Mouse (Mus musculus) MEL (cell line): ENCODE measurements at regions not wholly inside any gene's neighbourhood (a gene's known extent, or its start where the extent isn't known, plus 50 kb on each side); places are given as distances from the start of the nearest gene placed in this dataset.

ENCODE experiments used
- DNase-seq: peaks from one replicate; pipeline ENCODE4 v3.0.0; 2011; ENCODE audit warnings: low read depth, low spot score
- H3K27ac ChIP-seq: 2 replicates; pipeline ENCODE4 v1.5.1; 2012; ENCODE audit warnings: low read depth, mild to moderate bottlenecking, control low read depth, low read length, moderate library complexity; ENCODE audit not compliant: control insufficient read depth
- H3K27me3 ChIP-seq, 2 experiments: fragments of 150-350 bp in 1 of 2; sonication (generic) in 1 of 2; 2 replicates each; pipeline ENCODE4 v1.6.1; 2012; ENCODE audit warnings: low read length in 2 of 2, mild to moderate bottlenecking in 2 of 2, improper control_type of control experiment in 1 of 2, moderate library complexity in 1 of 2; ENCODE audit not compliant: insufficient read depth in 2 of 2, control insufficient read depth in 1 of 2
- H3K36me3 ChIP-seq, 2 experiments: 2 replicates each; pipeline ENCODE4 v1.6.1; 2012 to 2014; ENCODE audit warnings: low read length in 2 of 2, improper control_type of control experiment in 1 of 2, inconsistent platforms in 1 of 2, mild to moderate bottlenecking in 1 of 2; ENCODE audit not compliant: insufficient read depth in 2 of 2, control insufficient read depth in 1 of 2
- H3K4me1 ChIP-seq, 2 experiments: fragments of 150-350 bp in 1 of 2; sonication (generic) in 1 of 2; 2 replicates each; pipeline ENCODE4 v1.6.1; 2012; ENCODE audit warnings: low read length in 2 of 2, improper control_type of control experiment in 1 of 2, mild to moderate bottlenecking in 1 of 2; ENCODE audit not compliant: insufficient read depth in 2 of 2, control insufficient read depth in 1 of 2
- H3K4me3 ChIP-seq, 2 experiments: fragments of 150-350 bp in 1 of 2; sonication (generic) in 1 of 2; 2 replicates each; pipeline ENCODE4 v1.5.1; 2012; ENCODE audit warnings: low read depth in 2 of 2, low read length in 2 of 2, mild to moderate bottlenecking in 2 of 2, moderate library complexity in 2 of 2, control low read depth in 1 of 2, improper control_type of control experiment in 1 of 2; ENCODE audit not compliant: control insufficient read depth in 1 of 2, insufficient read depth in 1 of 2
- H3K79me2 ChIP-seq: 2 replicates; pipeline ENCODE4 v1.6.1; 2012; ENCODE audit warnings: mild to moderate bottlenecking, low read length, moderate library complexity; ENCODE audit not compliant: control insufficient read depth, poor library complexity, insufficient read depth
- H3K9ac ChIP-seq: 2 replicates; pipeline ENCODE4 v1.6.1; 2012; ENCODE audit warnings: low read depth, mild to moderate bottlenecking, control low read depth, low read length, moderate library complexity; ENCODE audit not compliant: control insufficient read depth, poor library complexity, severe bottlenecking
- H3K9me3 ChIP-seq: fragments of 150-350 bp; sonication (generic); replicated peaks from 2 replicates; pipeline ENCODE4 v1.6.1; 2012; ENCODE audit warnings: mild to moderate bottlenecking, low read length, improper control_type of control experiment, moderate library complexity; ENCODE audit not compliant: insufficient read depth
- BHLHE40 ChIP-seq: IDR thresholded peaks from 2 replicates; pipeline ENCODE4 v1.6.1; 2012; ENCODE audit warnings: low read depth, mild to moderate bottlenecking, inconsistent platforms, low read length, improper control_type of control experiment, borderline replicate concordance
- CHD1 ChIP-seq: IDR thresholded peaks from 2 replicates; pipeline ENCODE4 v1.6.1; 2012; ENCODE audit warnings: low read depth, mild to moderate bottlenecking, inconsistent platforms, low read length, improper control_type of control experiment
- CHD2 ChIP-seq: IDR thresholded peaks from 2 replicates; pipeline ENCODE4 v1.6.1; 2011; ENCODE audit warnings: low read length, improper control_type of control experiment
- CTCF ChIP-seq, 3 experiments: IDR thresholded peaks in 2 of 3; conservative IDR thresholded peaks in 1 of 3; 2 replicates each; pipeline ENCODE4 v1.5.1; 2011 to 2012; ENCODE audit warnings: low read length in 3 of 3, low read depth in 2 of 3, mild to moderate bottlenecking in 2 of 3, improper control_type of control experiment in 1 of 3, inconsistent platforms in 1 of 3, mixed read lengths in 1 of 3, moderate library complexity in 1 of 3; ENCODE audit not compliant: control insufficient read depth in 1 of 3, insufficient read depth in 1 of 3, poor library complexity in 1 of 3, severe bottlenecking in 1 of 3
- E2F4 ChIP-seq: IDR thresholded peaks from 2 replicates; pipeline ENCODE4 v1.6.1; 2011; ENCODE audit warnings: low read depth, low read length, improper control_type of control experiment, borderline replicate concordance
- ELF1 ChIP-seq: IDR thresholded peaks from 2 replicates; pipeline ENCODE4 v1.6.1; 2014; ENCODE audit warnings: low read depth, mild to moderate bottlenecking, inconsistent platforms, low read length, improper control_type of control experiment, moderate library complexity
- EP300 ChIP-seq, 2 experiments: IDR thresholded peaks; 2 replicates each; pipeline ENCODE4 v1.6.1; 2011; ENCODE audit warnings: improper control_type of control experiment in 2 of 2, low read length in 2 of 2, low read depth in 1 of 2, mild to moderate bottlenecking in 1 of 2
- ETS1 ChIP-seq: IDR thresholded peaks from 2 replicates; pipeline ENCODE4 v1.6.1; 2012; ENCODE audit warnings: low read depth, mild to moderate bottlenecking, inconsistent platforms, low read length, improper control_type of control experiment, moderate library complexity
- GABPA ChIP-seq: IDR thresholded peaks from 2 replicates; pipeline ENCODE4 v1.6.1; 2012; ENCODE audit warnings: low read depth, mild to moderate bottlenecking, inconsistent platforms, low read length, improper control_type of control experiment, moderate library complexity
- GATA1 ChIP-seq: IDR thresholded peaks from 2 replicates; pipeline ENCODE4 v1.6.1; 2011; ENCODE audit warnings: low read depth, low read length, improper control_type of control experiment
- HCFC1 ChIP-seq: IDR thresholded peaks from 2 replicates; pipeline ENCODE4 v1.6.1; 2012; ENCODE audit warnings: low read depth, mild to moderate bottlenecking, inconsistent platforms, low read length, improper control_type of control experiment, moderate library complexity
- JUND ChIP-seq: IDR thresholded peaks from 2 replicates; pipeline ENCODE4 v1.6.1; 2011; ENCODE audit warnings: low read depth, mild to moderate bottlenecking, improper control_type of control experiment, low read length
- KAT2A ChIP-seq: conservative IDR thresholded peaks from 2 replicates; pipeline ENCODE4 v1.6.1; 2012; ENCODE audit warnings: low read depth, low read length, improper control_type of control experiment, inconsistent platforms
- MAX ChIP-seq: IDR thresholded peaks from 2 replicates; pipeline ENCODE4 v1.6.1; 2011; ENCODE audit warnings: low read length, improper control_type of control experiment
- MAZ ChIP-seq: IDR thresholded peaks from 2 replicates; pipeline ENCODE4 v1.6.1; 2012; ENCODE audit warnings: low read depth, mild to moderate bottlenecking, inconsistent platforms, low read length, improper control_type of control experiment
- MEF2A ChIP-seq: IDR thresholded peaks from 2 replicates; pipeline ENCODE4 v1.6.1; 2014; ENCODE audit warnings: low read depth, mild to moderate bottlenecking, inconsistent platforms, low read length, improper control_type of control experiment; ENCODE audit not compliant: poor library complexity, insufficient replicate concordance, severe bottlenecking; ENCODE audit errors: extremely low read depth
- MXI1 ChIP-seq: IDR thresholded peaks from 2 replicates; pipeline ENCODE4 v1.6.1; 2011; ENCODE audit warnings: mild to moderate bottlenecking, low read depth, low read length, improper control_type of control experiment
- MYB ChIP-seq: IDR thresholded peaks from 2 replicates; pipeline ENCODE4 v1.6.1; 2011; ENCODE audit warnings: mild to moderate bottlenecking, low read depth, low read length, improper control_type of control experiment
- MYC ChIP-seq: IDR thresholded peaks from 2 replicates; pipeline ENCODE4 v1.6.1; 2011; ENCODE audit warnings: low read depth, mild to moderate bottlenecking, low read length, improper control_type of control experiment, moderate library complexity
- NELFE ChIP-seq: IDR thresholded peaks from 2 replicates; pipeline ENCODE4 v1.6.1; 2011; ENCODE audit warnings: low read depth, low read length, improper control_type of control experiment
- NRF1 ChIP-seq: IDR thresholded peaks from 2 replicates; pipeline ENCODE4 v1.6.1; 2014; ENCODE audit warnings: low read depth, mild to moderate bottlenecking, inconsistent platforms, low read length, improper control_type of control experiment, moderate library complexity; ENCODE audit not compliant: poor library complexity, insufficient read depth, severe bottlenecking
- POLR2A ChIP-seq, 2 experiments: IDR thresholded peaks; 2 replicates each; pipeline ENCODE4 v1.6.1; 2011 to 2012; ENCODE audit warnings: low read length in 2 of 2, mild to moderate bottlenecking in 2 of 2, control low read depth in 1 of 2, improper control_type of control experiment in 1 of 2, low read depth in 1 of 2, moderate library complexity in 1 of 2; ENCODE audit not compliant: control insufficient read depth in 1 of 2, insufficient read depth in 1 of 2, poor library complexity in 1 of 2
- POLR2AphosphoS2 ChIP-seq: IDR thresholded peaks from 2 replicates; pipeline ENCODE4 v1.6.1; 2011; ENCODE audit warnings: low read length, improper control_type of control experiment
- POLR2AphosphoS5 ChIP-seq: IDR thresholded peaks from 2 replicates; pipeline ENCODE4 v1.6.1; 2012; ENCODE audit warnings: low read depth, borderline replicate concordance, mild to moderate bottlenecking, inconsistent platforms, low read length, moderate library complexity, mixed read lengths
- RAD21 ChIP-seq: IDR thresholded peaks from 2 replicates; pipeline ENCODE4 v1.6.1; 2011; ENCODE audit warnings: mild to moderate bottlenecking, low read depth, low read length, improper control_type of control experiment
- RCOR1 ChIP-seq: IDR thresholded peaks from 2 replicates; pipeline ENCODE4 v1.6.1; 2012; ENCODE audit warnings: low read depth, mild to moderate bottlenecking, inconsistent platforms, low read length, improper control_type of control experiment
- SIN3A ChIP-seq: IDR thresholded peaks from 2 replicates; pipeline ENCODE4 v1.6.1; 2012; ENCODE audit warnings: low read length, improper control_type of control experiment, inconsistent platforms
- SMC3 ChIP-seq: IDR thresholded peaks from 2 replicates; pipeline ENCODE4 v1.6.1; 2011; ENCODE audit warnings: low read depth, low read length, improper control_type of control experiment
- TAL1 ChIP-seq: IDR thresholded peaks from 2 replicates; pipeline ENCODE4 v1.6.1; 2012; ENCODE audit warnings: mild to moderate bottlenecking, inconsistent platforms, low read length, moderate library complexity, mixed read lengths
- TBP ChIP-seq: IDR thresholded peaks from 2 replicates; pipeline ENCODE4 v1.8.0; 2011; ENCODE audit warnings: low read depth, low read length, improper control_type of control experiment
- TCF12 ChIP-seq: IDR thresholded peaks from 2 replicates; pipeline ENCODE4 v1.6.1; 2014; ENCODE audit warnings: low read depth, mild to moderate bottlenecking, inconsistent platforms, low read length, improper control_type of control experiment, moderate library complexity
- UBTF ChIP-seq: IDR thresholded peaks from 2 replicates; pipeline ENCODE4 v1.6.1; 2012; ENCODE audit warnings: low read depth, mild to moderate bottlenecking, inconsistent platforms, low read length, improper control_type of control experiment, moderate library complexity, borderline replicate concordance; ENCODE audit not compliant: insufficient read depth
- USF1 ChIP-seq: IDR thresholded peaks from 2 replicates; pipeline ENCODE4 v1.6.1; 2014; ENCODE audit warnings: low read depth, mild to moderate bottlenecking, inconsistent platforms, low read length, improper control_type of control experiment, moderate library complexity
- USF2 ChIP-seq, 2 experiments: IDR thresholded peaks; 2 replicates each; pipeline ENCODE4 v1.6.1; 2011 to 2012; ENCODE audit warnings: improper control_type of control experiment in 2 of 2, low read length in 2 of 2, borderline replicate concordance in 1 of 2, inconsistent platforms in 1 of 2, low read depth in 1 of 2, mild to moderate bottlenecking in 1 of 2; ENCODE audit not compliant: insufficient read depth in 1 of 2
- ZC3H11A ChIP-seq: IDR thresholded peaks from 2 replicates; pipeline ENCODE4 v1.6.1; 2012; ENCODE audit warnings: low read depth, mild to moderate bottlenecking, inconsistent platforms, low read length, improper control_type of control experiment
- ZKSCAN1 ChIP-seq: IDR thresholded peaks from 2 replicates; pipeline ENCODE4 v1.6.1; 2012; ENCODE audit warnings: low read depth, mild to moderate bottlenecking, inconsistent platforms, low read length, improper control_type of control experiment, moderate library complexity
- ZMIZ1 ChIP-seq: IDR thresholded peaks from 2 replicates; pipeline ENCODE4 v1.6.1; 2012; ENCODE audit warnings: low read depth, mild to moderate bottlenecking, inconsistent platforms, low read length, improper control_type of control experiment, moderate library complexity
- ZNF384 ChIP-seq: IDR thresholded peaks from 2 replicates; pipeline ENCODE4 v1.6.1; 2012; ENCODE audit warnings: low read depth, mild to moderate bottlenecking, inconsistent platforms, low read length, improper control_type of control experiment

DNA sequence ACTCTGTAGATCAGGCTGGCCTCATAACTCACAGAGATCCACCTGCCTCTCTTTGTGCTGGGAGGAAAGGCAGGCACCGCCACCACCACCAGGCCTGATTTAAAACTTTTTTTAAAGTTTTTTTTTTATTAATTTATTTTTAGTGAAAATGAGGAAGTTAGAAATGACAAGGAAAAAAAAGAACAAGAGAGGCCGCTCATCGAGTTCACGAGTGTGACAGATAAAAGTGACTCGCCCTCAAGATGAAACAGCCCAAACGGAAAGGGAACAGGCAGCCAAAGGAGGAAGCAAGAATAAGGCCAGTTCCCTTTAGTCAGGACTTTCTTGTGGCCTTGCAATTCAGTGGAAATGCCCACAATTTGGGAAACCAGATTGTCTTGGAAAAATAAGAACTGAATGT, 163.4 kb upstream of the Jmjd1c start:
- Histone ChIP-seq H3K4me3 (no peak overlapping the region; a peak in 1 of 4 replicates), H3K27ac (peak overlapping the region; percentile 69), H3K9ac (peak overlapping the region; percentile 32; the same call in 1 of the 2 replicates), H3K79me2 (no peaks in the 10 kb centered on the region), H3K4me1 (peaks cover 2 to 17% of the 10 kb centered on the region in 2 experiments; a peak in 2 of 4 replicates), H3K27me3 (no peaks in the 10 kb centered on the region), H3K36me3 (peaks cover 0 to 10% of the 10 kb centered on the region in 2 experiments; a peak in 2 of 4 replicates), H3K9me3 (no peaks in the 10 kb centered on the region)
- peak; percentile 92 for DNase-seq
- TF ChIP-seq E2F4 (no peak), USF2 (IDR thresholded peaks at IDR 0.05; ENCODE audit: borderline replicate concordance in 1 of 2, insufficient read depth in 1 of 2, low read depth in 1 of 2, low read length in 2 of 2) (no peak), TAL1 (no peak), ETS1 (peak; percentile 83), CHD1 (no peak), TCF12 (peak; percentile 52), MEF2A (no peak), ZNF384 (peak; percentile 96), ELF1 (peak; percentile 53; the same call in 1 of the 2 replicates), GABPA (no peak), ZKSCAN1 (no peak), ZC3H11A (no peak), CHD2 (no peak), KAT2A (no peak), UBTF (no peak), ZMIZ1 (no peak), BHLHE40 (peak; percentile 72; the same call in 1 of the 2 replicates), NRF1 (no peak), POLR2AphosphoS2 (no peak), CTCF (IDR thresholded peaks at IDR 0.05 in 2 of 3, conservative IDR thresholded peaks at IDR 0.05 in 1 of 3; ENCODE audit: control insufficient read depth in 1 of 3, insufficient read depth in 1 of 3, low read depth in 2 of 3, low read length in 3 of 3, poor library complexity in 1 of 3, severe bottlenecking in 1 of 3) (no peak), NELFE (no peak), EP300 (IDR thresholded peaks at IDR 0.05; ENCODE audit: low read depth in 1 of 2, low read length in 2 of 2) (peak; percentile 85 to 87), SMC3 (no peak), MAX (no peak), MYC (0 out of 2 replicates have a peak, but pooled peaks have one; percentile 38), JUND (no peak), MYB (peak; percentile 66), MXI1 (no peak), SIN3A (peak; percentile 50), POLR2A (IDR thresholded peaks at IDR 0.05; ENCODE audit: control insufficient read depth in 1 of 2, insufficient read depth in 1 of 2, low read depth in 1 of 2, low read length in 2 of 2, poor library complexity in 1 of 2) (no peak), RAD21 (no peak), HCFC1 (no peak), GATA1 (peak; percentile 69; the same call in 1 of the 2 replicates), USF1 (no peak), TBP (no peak), RCOR1 (peak; percentile 64; the same call in 1 of the 2 replicates), MAZ (no peak), POLR2AphosphoS5 (no peak)
